Mouse (Mus musculus): ENCODE results near the gene Skil. TPM values are rescaled to one million over a fixed set of nuclear protein-coding genes. Genes with fewer than 3 reads are reported as not detected.

The Skil gene
- polyA plus RNA-seq, 1 experiment = 24.2 TPM

DNA sequence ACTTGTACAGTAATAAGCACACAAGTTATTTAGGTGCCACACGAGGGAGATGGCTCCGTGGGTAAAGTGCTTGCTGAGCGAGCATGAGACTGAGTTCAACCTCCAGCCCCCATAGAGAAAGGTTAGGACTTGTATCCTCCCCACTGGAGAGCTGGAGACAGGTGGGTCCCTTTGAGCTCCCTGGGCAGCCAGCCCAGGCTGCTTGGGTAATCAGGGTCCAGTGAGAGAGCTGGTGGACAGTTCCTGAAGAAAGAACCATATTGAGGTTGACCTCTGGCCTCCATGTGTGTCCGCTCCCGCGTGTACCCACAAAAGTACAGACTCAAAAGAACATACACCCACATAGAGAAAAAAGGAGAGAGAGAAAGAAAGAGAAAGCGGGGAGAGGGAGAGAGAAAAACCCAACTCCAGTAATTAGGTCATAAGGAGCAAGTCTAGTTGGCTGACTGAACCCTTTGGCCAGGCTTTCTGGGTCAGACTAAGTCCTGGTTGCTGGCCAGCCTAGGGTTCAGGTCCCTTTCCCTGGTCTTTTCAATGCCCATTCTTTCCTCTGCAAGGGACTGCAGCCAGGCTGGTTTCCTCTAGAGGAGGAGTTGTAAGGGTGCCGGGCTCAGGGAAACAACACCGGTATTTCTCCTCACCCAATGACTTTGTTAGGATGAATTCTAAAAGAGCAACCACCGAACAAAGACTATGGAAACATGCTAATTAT lies 13.9 kb upstream of the Skil start:
- H3K4me1 ChIP-seq (ENCODE audit: control insufficient read depth, insufficient read depth, low read length) = no peaks in the 10 kb centered on the region
- no peak overlapping the region for H3K4me3 ChIP-seq (ENCODE audit: insufficient read depth, low read length)
- no peak for TF ChIP-seq CTCF (IDR thresholded peaks at IDR 0.05; ENCODE audit: extremely low read depth, insufficient read depth, low read length)
- TF ChIP-seq POLR2A (IDR thresholded peaks at IDR 0.05; ENCODE audit: extremely low read depth, insufficient read depth, low read length) = no peak
- H3K27ac ChIP-seq (ENCODE audit: insufficient read depth, low read length) = no peak overlapping the region

DNA sequence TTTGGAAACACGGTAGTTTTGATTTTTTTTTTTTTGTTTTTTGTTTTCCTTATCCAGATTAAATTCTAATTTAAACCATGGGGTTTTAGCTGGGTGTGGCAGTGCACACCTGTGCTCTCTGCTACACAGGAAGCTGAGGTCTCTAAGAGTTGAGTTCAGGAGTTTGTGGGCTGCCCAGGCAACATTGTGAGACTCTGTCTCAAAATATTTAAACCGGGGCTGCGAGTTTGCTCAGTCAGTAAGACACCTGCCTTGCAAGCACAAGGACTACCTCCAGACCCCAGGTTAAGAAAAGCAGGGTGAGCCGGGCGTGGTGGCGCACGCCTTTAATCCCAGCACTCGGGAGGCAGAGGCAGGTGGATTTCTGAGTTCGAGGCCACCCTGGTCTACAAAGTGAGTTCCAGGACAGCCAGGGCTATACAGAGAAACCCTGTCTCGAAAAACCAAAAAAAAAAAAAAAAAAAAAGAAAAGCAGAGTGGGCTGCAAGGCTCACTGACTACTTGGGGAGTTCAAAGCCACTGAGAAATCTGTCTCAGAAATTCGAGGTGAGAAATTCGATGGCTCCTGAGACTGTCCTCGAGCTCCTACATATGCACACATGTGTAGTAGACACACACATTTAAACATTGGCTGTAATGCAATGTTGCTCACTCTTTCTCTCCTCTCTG lies 11.9 kb upstream of the Skil start:
- H3K4me1 ChIP-seq (ENCODE audit: control insufficient read depth, insufficient read depth, low read length) = no peaks in the 10 kb centered on the region
- TF ChIP-seq CTCF (IDR thresholded peaks at IDR 0.05; ENCODE audit: extremely low read depth, insufficient read depth, low read length) (no peak), POLR2A (IDR thresholded peaks at IDR 0.05; ENCODE audit: extremely low read depth, insufficient read depth, low read length) (no peak)
- H3K4me3 ChIP-seq (ENCODE audit: insufficient read depth, low read length) = no peak overlapping the region
- H3K27ac ChIP-seq (ENCODE audit: insufficient read depth, low read length) = no peak overlapping the region

DNA sequence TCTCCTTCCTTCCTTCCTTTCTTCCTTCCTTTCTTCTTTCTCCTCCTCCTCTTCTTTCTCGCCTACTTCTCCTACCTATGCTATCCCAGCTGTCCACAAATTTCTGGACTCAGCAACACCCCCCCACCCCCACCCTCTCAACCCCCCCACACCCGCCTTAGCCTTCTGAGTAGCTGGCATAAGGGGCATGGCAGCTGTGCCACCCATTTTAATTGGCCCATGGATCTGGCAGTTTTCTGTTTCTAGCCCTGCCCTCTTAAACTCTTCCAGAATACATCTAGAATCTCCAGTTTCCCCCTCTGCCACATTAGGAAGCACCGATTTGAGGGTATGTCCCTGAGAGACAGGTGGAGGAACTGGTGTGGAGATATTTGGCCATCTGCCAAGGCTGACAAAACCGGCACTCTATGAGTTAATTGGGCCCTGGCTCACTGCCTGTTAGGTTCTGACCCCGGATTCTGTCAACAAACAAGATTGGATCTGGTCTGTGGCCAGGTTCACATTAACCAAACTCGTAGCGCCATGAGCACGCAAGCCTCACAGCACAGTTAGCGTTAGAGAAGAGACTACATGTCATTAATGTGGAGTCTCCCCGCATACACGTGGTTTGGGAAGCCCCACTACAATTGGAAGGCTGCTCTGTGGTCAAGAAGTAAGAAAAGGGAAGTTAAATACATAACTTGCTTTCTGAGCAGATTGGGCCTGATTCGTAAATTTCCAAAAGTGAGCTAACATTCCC lies 11.2 kb upstream of the Skil start:
- Histone ChIP-seq H3K4me3 (ENCODE audit: insufficient read depth, low read length) (no peak overlapping the region), H3K4me1 (ENCODE audit: control insufficient read depth, insufficient read depth, low read length) (no peaks in the 10 kb centered on the region), H3K27ac (ENCODE audit: insufficient read depth, low read length) (no peak overlapping the region)
- TF ChIP-seq CTCF (IDR thresholded peaks at IDR 0.05; ENCODE audit: extremely low read depth, insufficient read depth, low read length) (no peak), POLR2A (IDR thresholded peaks at IDR 0.05; ENCODE audit: extremely low read depth, insufficient read depth, low read length) (no peak)

DNA sequence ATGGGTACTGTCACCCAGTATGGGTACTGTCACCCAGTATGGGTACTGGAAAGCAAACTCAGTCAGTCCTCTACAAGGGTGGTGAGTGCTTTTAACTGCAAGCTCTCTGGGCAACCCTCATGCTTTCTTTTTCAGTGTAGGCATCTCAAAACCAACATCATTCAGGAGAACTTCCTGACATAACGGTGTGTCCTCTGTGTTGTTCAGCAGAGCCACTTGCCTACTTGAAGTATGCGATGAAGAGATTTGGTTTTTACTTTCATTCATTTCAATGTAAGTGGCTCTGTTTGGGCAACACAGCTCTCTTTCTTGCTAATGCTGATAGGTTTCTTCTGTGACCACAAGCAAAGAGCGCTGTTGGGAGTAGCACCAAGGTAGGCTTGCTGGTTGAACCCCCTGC lies 9.9 kb upstream of the Skil start:
- Histone ChIP-seq H3K27ac (ENCODE audit: insufficient read depth, low read length) (no peak overlapping the region), H3K4me1 (ENCODE audit: control insufficient read depth, insufficient read depth, low read length) (no peaks in the 10 kb centered on the region), H3K4me3 (ENCODE audit: insufficient read depth, low read length) (no peak overlapping the region)
- TF ChIP-seq CTCF (IDR thresholded peaks at IDR 0.05; ENCODE audit: extremely low read depth, insufficient read depth, low read length) (no peak), POLR2A (IDR thresholded peaks at IDR 0.05; ENCODE audit: extremely low read depth, insufficient read depth, low read length) (no peak)

DNA sequence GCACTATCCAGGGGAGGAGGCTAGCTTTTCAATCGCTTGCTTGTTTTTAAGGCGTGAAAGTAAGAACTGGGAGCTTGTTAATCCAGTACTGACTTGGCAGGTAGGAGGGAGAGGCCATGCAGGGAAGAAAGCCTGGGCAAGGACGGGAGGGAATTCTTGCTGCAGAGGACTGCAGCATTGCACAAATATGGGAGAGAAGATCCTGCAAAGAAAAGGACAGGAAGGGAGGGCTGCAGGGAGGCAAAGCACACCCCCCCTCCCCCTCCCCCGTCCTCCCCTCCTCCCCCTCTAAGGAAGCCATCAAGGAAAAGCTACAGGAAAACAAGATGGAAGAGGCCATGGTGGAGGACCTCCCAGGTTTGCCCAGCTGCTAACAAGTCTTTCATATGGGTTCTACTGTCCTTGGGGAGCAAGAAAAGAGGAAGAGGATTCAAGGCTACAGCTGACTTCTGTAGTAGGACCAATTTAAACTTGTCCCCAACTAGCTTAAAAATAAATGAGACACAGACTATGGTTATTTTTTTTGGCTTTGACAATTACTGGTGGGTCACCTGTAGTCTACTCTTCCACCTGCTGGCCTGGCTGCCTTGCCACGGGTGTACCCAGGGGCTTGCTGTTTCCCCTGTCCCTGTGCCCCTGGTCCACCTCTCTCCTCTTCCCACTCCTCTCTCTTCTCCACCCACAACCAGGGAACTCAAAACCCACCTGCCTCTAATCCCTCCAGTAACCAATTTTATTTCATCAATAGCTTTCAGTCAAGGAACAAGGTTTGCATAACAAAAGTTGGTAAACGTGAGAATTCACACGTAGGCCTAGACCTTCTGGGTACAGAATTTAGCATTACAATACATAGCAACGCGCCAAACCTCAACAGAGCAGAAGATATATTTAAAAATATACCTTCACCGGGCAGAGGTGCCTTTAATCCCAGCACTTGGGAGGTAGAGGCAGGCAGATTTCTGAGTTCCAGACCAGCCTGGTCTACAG lies 5.8 kb upstream of the Skil start:
- Histone ChIP-seq H3K27ac (ENCODE audit: insufficient read depth, low read length) (no peak overlapping the region), H3K4me3 (ENCODE audit: insufficient read depth, low read length) (no peak overlapping the region), H3K4me1 (ENCODE audit: control insufficient read depth, insufficient read depth, low read length) (no peaks in the 10 kb centered on the region)
- TF ChIP-seq POLR2A (IDR thresholded peaks at IDR 0.05; ENCODE audit: extremely low read depth, insufficient read depth, low read length) = no peak
- TF ChIP-seq CTCF (IDR thresholded peaks at IDR 0.05; ENCODE audit: extremely low read depth, insufficient read depth, low read length) = no peak

DNA sequence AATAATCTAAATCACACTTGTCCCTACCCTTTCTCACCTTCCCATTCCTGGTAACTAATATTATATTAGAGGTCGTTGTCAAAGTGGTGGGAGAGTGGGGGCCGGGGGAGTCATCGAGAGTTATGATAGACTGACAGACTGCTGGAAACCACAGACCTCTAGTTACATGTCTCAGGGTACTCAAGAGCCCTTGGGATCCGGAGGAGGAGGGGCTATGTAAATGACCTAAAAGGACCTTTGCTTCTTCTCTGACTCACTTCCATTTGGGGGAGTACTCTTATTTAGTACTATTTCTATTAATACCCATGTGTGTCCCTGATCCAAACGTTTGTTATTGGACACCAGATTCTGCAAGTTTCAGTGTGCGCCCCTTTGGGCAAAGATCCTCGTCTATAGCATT lies 4.9 kb upstream of the Skil start:
- Histone ChIP-seq H3K4me1 (ENCODE audit: control insufficient read depth, insufficient read depth, low read length) (no peaks in the 10 kb centered on the region), H3K4me3 (ENCODE audit: insufficient read depth, low read length) (no peak overlapping the region), H3K27ac (ENCODE audit: insufficient read depth, low read length) (no peak overlapping the region)
- TF ChIP-seq CTCF (IDR thresholded peaks at IDR 0.05; ENCODE audit: extremely low read depth, insufficient read depth, low read length) (no peak), POLR2A (IDR thresholded peaks at IDR 0.05; ENCODE audit: extremely low read depth, insufficient read depth, low read length) (no peak)

DNA sequence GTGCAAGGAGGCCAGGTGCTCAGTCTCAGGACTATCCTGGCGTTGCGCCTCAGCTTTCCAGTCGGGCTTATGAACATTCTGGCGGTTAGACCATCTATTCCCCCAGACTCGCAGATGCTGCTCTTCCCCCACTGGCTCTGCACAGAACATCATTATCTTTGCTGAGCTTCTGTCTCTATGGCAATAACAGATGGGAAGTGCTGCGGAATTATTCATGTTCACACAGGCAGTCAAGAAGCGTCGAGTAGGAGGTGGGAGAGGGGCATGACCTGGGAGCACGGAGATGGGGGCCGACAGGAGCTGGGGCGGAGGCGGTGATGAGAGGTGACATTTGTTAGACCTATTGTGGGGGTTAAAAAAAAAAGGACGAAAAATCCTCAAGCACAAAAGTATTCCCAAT lies 1.7 kb upstream of the Skil start:
- Histone ChIP-seq H3K4me3 (ENCODE audit: insufficient read depth, low read length) (peak overlapping the region; percentile 81; the same call in 1 of the 2 replicates), H3K27ac (ENCODE audit: insufficient read depth, low read length) (no peak overlapping the region), H3K4me1 (ENCODE audit: control insufficient read depth, insufficient read depth, low read length) (peaks cover 6% of the 10 kb centered on the region)
- TF ChIP-seq CTCF (IDR thresholded peaks at IDR 0.05; ENCODE audit: extremely low read depth, insufficient read depth, low read length) (no peak), POLR2A (IDR thresholded peaks at IDR 0.05; ENCODE audit: extremely low read depth, insufficient read depth, low read length) (no peak)

DNA sequence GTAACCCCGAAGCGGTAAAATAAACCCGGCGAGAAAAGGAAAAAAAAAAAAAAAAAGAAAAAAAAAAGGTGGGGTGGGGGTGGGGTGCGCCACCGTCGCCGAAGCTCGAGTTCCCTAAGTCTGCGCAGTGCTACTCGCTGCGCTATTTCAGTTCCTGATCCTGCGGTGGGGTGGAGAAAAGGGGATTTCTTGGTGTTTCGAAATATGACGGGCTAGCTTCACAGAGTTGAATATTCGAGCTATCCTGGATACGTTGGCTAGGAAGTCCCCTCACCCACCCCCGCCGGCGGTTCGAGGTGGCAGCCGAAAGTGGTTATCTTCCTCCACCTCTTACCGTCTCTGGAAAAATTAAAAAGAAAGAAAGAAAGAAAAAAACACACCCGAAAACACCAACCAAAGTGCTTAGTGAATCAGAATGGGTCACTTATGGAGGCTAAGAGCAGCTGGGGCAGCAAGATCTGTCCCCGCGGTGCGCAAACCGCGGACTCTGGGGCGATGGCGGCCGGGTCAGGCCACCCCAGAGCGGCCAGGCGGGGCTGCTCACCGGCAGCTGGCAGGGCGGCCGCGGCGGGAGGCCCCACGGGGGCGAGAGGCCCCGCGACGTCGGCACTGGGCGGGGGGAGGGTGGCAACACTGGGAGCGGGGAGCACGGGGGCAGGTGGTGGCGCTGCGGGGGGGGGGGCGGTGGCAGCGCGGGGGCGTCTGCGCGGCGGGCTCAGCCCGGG lies 1.1 kb upstream of the Skil start:
- TF ChIP-seq CTCF (IDR thresholded peaks at IDR 0.05; ENCODE audit: extremely low read depth, insufficient read depth, low read length) (no peak), POLR2A (IDR thresholded peaks at IDR 0.05; ENCODE audit: extremely low read depth, insufficient read depth, low read length) (no peak)
- H3K27ac ChIP-seq (ENCODE audit: insufficient read depth, low read length) = peak overlapping the region; percentile 100
- H3K4me3 ChIP-seq (ENCODE audit: insufficient read depth, low read length) = peak overlapping the region; percentile 81
- peaks cover 6% of the 10 kb centered on the region for H3K4me1 ChIP-seq (ENCODE audit: control insufficient read depth, insufficient read depth, low read length)
